Mouse (Mus musculus) gastrocnemius, adult 2 months (tissue): ENCODE measurements around the gene 2610318N02Rik. TPM values are rescaled to one million over a fixed set of nuclear protein-coding genes. Genes with fewer than 3 reads are reported as not detected.
A peak's percentile ranks its signal among the peaks of the same experiment; 100 is the strongest.
"Not testable (repeated sequence)": the region's sequence is repeated elsewhere in the genome, so short reads cannot be mapped to it uniquely, and the experiment has no call there.

ENCODE experiments used
- DNase-seq: peaks from one replicate; pipeline ENCODE4 v3.0.0; 2022
- H3K27ac ChIP-seq: fragments of 200-600 bp; 2 replicates; pipeline ENCODE4 v1.8.1; 2022; ENCODE audit warnings: mild to moderate bottlenecking
- H3K4me3 ChIP-seq: fragments of 200-600 bp; 2 replicates; pipeline ENCODE4 v1.8.1; 2022; ENCODE audit warnings: mild to moderate bottlenecking, moderate library complexity
- CTCF ChIP-seq: fragments of 200-600 bp; IDR thresholded peaks from 2 replicates; pipeline ENCODE4 v1.8.1; 2022; ENCODE audit warnings: antibody characterized with exemption, mild to moderate bottlenecking, moderate library complexity
- intact Hi-C: fragments of 180-260 bp; cut with DNase I; formaldehyde crosslinking; loops from one replicate; pipeline ENCODE4 v1.15.1; 2025
- long read RNA-seq, 2 experiments: library from polyadenylated mRNA; stranded (forward); transcript quantifications; one replicate each; pipeline ENCODE4 v2.0.0; 2021
- total RNA-seq, 2 experiments: library from RNA; stranded (reverse); gene quantifications; 2 replicates each; pipeline ENCODE4 v1.2.3; 2021

2610318N02Rik gene
- not detected for total RNA-seq
- long read RNA-seq, experiment 1: 0 reads
- long read RNA-seq, experiment 2: 0 reads

GRCm38 (mm10) chr16:17124871-17125520 is at the start of gene 2610318N02Rik:
TSS of gene 2610318N02Rik (minus strand) at chr16:17125167.
- Histone ChIP-seq H3K27ac (no peak within 1 kb of the TSS), H3K4me3 (peak within 1 kb of the TSS; percentile 54)
- intact Hi-C loops: no loop called here
- TF ChIP-seq CTCF: no peak
- peak; percentile 53 for DNase-seq

- Histone ChIP-seq H3K27ac (no peak overlapping the region), H3K4me3 (no peak overlapping the region)
- no peak for TF ChIP-seq CTCF
- no peak for DNase-seq
- intact Hi-C loops: no loop called here
Measured at GRCm38 (mm10) chr16:17168049-17168448, 43.1 kb upstream of the 2610318N02Rik start.

GRCm38 (mm10) chr16:17167179-17167578 is 42.2 kb upstream of the 2610318N02Rik start:
- Histone ChIP-seq H3K4me3 (no peak overlapping the region), H3K27ac (no peak overlapping the region)
- TF ChIP-seq CTCF: no peak
- DNase-seq: no peak
- intact Hi-C loops: no loop called here

GRCm38 (mm10) chr16:17165478-17165877 is 40.5 kb upstream of the 2610318N02Rik start:
- H3K4me3 ChIP-seq, DNase-seq, intact Hi-C loops, H3K27ac ChIP-seq: not testable (repeated sequence)

- DNase-seq: no peak
- Histone ChIP-seq H3K4me3 (no peak overlapping the region), H3K27ac (no peak overlapping the region)
- intact Hi-C loops: no loop called here
- TF ChIP-seq CTCF: no peak
Measured at GRCm38 (mm10) chr16:17154346-17154745, 29.4 kb upstream of the 2610318N02Rik start.

- Histone ChIP-seq H3K27ac (no peak overlapping the region), H3K4me3 (no peak overlapping the region)
- no peak for TF ChIP-seq CTCF
- intact Hi-C loops: no loop called here
- DNase-seq: no peak
Measured at GRCm38 (mm10) chr16:17151874-17152273, 26.9 kb upstream of the 2610318N02Rik start.

- no peak for TF ChIP-seq CTCF
- no peak for DNase-seq
- Histone ChIP-seq H3K4me3 (no peak overlapping the region), H3K27ac (no peak overlapping the region)
- intact Hi-C loops: no loop called here
Measured at GRCm38 (mm10) chr16:17150520-17151258, 25.7 kb upstream of the 2610318N02Rik start.

GRCm38 (mm10) chr16:17148084-17148483 is 23.1 kb upstream of the 2610318N02Rik start:
- Histone ChIP-seq H3K27ac (no peak overlapping the region), H3K4me3 (no peak overlapping the region)
- intact Hi-C loops: loop anchor here (5.0 kb wide), 1 partner anchor 59 kb away; the partner anchor contains the start of gene Rimbp3
- DNase-seq: no peak
- 0 out of 2 replicates have a peak, but pooled peaks have one; percentile 4 for TF ChIP-seq CTCF

- DNase-seq: no peak
- intact Hi-C loops: loop anchor here (5.0 kb wide), 1 partner anchor 60 kb away; the partner anchor contains the start of gene Rimbp3
- H3K27ac ChIP-seq: no peak overlapping the region; the same call in 1 of the 2 replicates
- TF ChIP-seq CTCF: no peak
- peak overlapping the region; percentile 82 for H3K4me3 ChIP-seq
Measured at GRCm38 (mm10) chr16:17147391-17147929, 22.5 kb upstream of the 2610318N02Rik start.

- peak; percentile 49 for TF ChIP-seq CTCF
- intact Hi-C loops: loop anchor here (5.0 kb wide), 1 partner anchor 60 kb away; the partner anchor contains the start of gene Rimbp3
- DNase-seq: peak; percentile 85
- Histone ChIP-seq H3K4me3 (peak within 1 kb of the TSS; percentile 82), H3K27ac (no peak within 1 kb of the TSS; the same call in 1 of the 2 replicates)
Measured at GRCm38 (mm10) chr16:17146772-17147235, 21.8 kb upstream of the 2610318N02Rik start, which contains the start of gene Ccdc116. TSS of gene Ccdc116 (minus strand) at chr16:17147229.

- H3K27ac ChIP-seq: no peak within 1 kb of the TSS
- H3K4me3 ChIP-seq: no peak within 1 kb of the TSS
- intact Hi-C loops: no loop called here
- no peak for TF ChIP-seq CTCF
- DNase-seq: no peak
Measured at GRCm38 (mm10) chr16:17144339-17144738, 19.4 kb upstream of the 2610318N02Rik start, which contains the start of gene Ydjc. TSS of gene Ydjc (plus strand) at chr16:17144621.

GRCm38 (mm10) chr16:17137355-17137754 is 12.4 kb upstream of the 2610318N02Rik start:
- no peak overlapping the region for H3K4me3 ChIP-seq
- intact Hi-C loops: no loop called here
- no peak for TF ChIP-seq CTCF
- no peak for DNase-seq
- no peak overlapping the region for H3K27ac ChIP-seq

- H3K27ac ChIP-seq: peak overlapping the region; percentile 75; the same call in 1 of the 2 replicates
- TF ChIP-seq CTCF: no peak
- DNase-seq: no peak
- peak overlapping the region; percentile 98 for H3K4me3 ChIP-seq
- intact Hi-C loops: loop anchor here (5.0 kb wide), 2 partner anchors 74 to 144 kb away; partner anchors contain the start of genes Rimbp3 and Tmem191c
Measured at GRCm38 (mm10) chr16:17132906-17133200, 7.9 kb upstream of the 2610318N02Rik start.
